Mouse (Mus musculus) cerebellum, adult 2 months (tissue): ENCODE results near the gene Smim24.

Experiments used
- CTCF ChIP-seq: fragments of 200-500 bp; IDR thresholded peaks from 2 replicates; pipeline ENCODE4 v1.5.1; 2011; ENCODE audit warnings: low read depth, mild to moderate bottlenecking, control low read depth, low read length, moderate library complexity, borderline replicate concordance; ENCODE audit not compliant: insufficient read depth
- POLR2A ChIP-seq: fragments of 200-500 bp; IDR thresholded peaks from 2 replicates; pipeline ENCODE4 v1.6.1; 2011; ENCODE audit warnings: low read length, control low read depth, borderline replicate concordance; ENCODE audit not compliant: insufficient read depth

- TF ChIP-seq POLR2A = no peak
- no peak for TF ChIP-seq CTCF
Observed at GRCm38 (mm10) chr10:81433541-81434289, 40.9 kb downstream of the Smim24 start.
